Mouse (Mus musculus) thymus, adult 2 months (tissue): Measurements from ENCODE around the gene Ino80d.

Source experiments
- CTCF ChIP-seq: fragments of 200-500 bp; IDR thresholded peaks from 2 replicates; pipeline ENCODE4 v1.5.1; 2012; ENCODE audit warnings: mild to moderate bottlenecking, control low read depth, low read length, moderate library complexity, borderline replicate concordance; ENCODE audit not compliant: control insufficient read depth, poor library complexity, insufficient read depth; ENCODE audit errors: extremely low read depth
- POLR2A ChIP-seq: fragments of 200-500 bp; IDR thresholded peaks from 2 replicates; pipeline ENCODE4 v1.6.1; 2012; ENCODE audit warnings: mild to moderate bottlenecking, low read length, control low read depth, moderate library complexity; ENCODE audit not compliant: control insufficient read depth, poor library complexity, insufficient read depth; ENCODE audit errors: extremely low read depth

DNA sequence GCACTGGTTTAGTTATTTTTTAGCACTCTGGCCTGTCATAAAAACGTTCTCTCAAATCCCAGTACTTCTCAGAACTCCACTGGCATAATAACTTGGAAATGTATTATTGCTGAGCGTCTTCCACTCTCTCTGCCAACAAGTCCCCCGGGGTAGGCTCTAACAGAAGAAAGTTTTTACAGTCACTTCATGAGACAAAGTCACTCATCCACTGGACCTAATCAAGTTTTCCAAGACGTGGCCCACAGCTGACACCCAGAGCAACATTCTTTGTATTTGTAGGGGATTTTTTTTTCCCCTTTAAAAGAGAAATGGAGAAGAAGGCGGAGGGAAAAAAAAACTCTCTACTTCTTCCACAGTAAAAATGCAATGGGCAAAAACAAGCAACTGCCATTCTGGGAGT lies 157.9 kb downstream of the Ino80d start:
- TF ChIP-seq POLR2A (no peak), CTCF (no peak)
